Mouse (Mus musculus) heart, postnatal 25 days (tissue): ENCODE results near the gene Dhdh. TPM values are rescaled to one million over a fixed set of nuclear protein-coding genes. Genes with fewer than 3 reads are reported as not detected.

Source experiments
- microRNA-seq: library from miRNA; unstranded; fragments of <30 nt; microRNA quantifications from one replicate; pipeline ENCODE4 v1.2.0, GENCODE M21; 2022
- total RNA-seq, 2 experiments: library from RNA; stranded (reverse); gene quantifications; 2 replicates each; pipeline ENCODE4 v1.2.3; 2021

Dhdh gene
- total RNA-seq, 2 experiments from 2014 or later, result 5.9 to 6.7 TPM

Small RNA genes lying within 50 kb of the gene (microRNA-seq; reads per million reads assigned to microRNA genes)
- gene Gm22133, result not detected

Other genes with a start within 250 kb of the Dhdh start
- 1 to 10 TPM; 2.9 to 3.2 TPM for gene Cd37, start 249.7 kb downstream of the Dhdh start, total RNA-seq
- gene Slc6a16, start 247.7 kb downstream of the Dhdh start, total RNA-seq, result not detected
- not detected for gene Slc6a21, start 211.3 kb downstream of the Dhdh start, total RNA-seq
- 10 to 100 TPM; 23.5 to 25.0 TPM for gene Trpm4, start 155.0 kb downstream of the Dhdh start, total RNA-seq
- gene Hrc, start 153.5 kb downstream of the Dhdh start, total RNA-seq, result 100 to 1,000 TPM; 773 to 825 TPM
- under 1 TPM; 0.18 to 0.25 TPM for gene Ppfia3, start 121.8 kb downstream of the Dhdh start, total RNA-seq
- gene Lin7b, start 118.2 kb downstream of the Dhdh start, total RNA-seq, result 1 to 10 TPM; 1.8 to 2.0 TPM
- gene Snrnp70, start 93.1 kb downstream of the Dhdh start, total RNA-seq, result 100 to 1,000 TPM; 110 to 111 TPM
- 1 to 10 TPM; 3.2 to 3.7 TPM for gene Kcna7, start 83.2 kb downstream of the Dhdh start, total RNA-seq
- under 1 TPM; 0.14 to 0.39 TPM for gene Ntf5, start 75.1 kb downstream of the Dhdh start, total RNA-seq
- not detected for gene Lhb, start 68.0 kb downstream of the Dhdh start, total RNA-seq
- gene Gys1, start 54.0 kb downstream of the Dhdh start, total RNA-seq, result 10 to 100 TPM; 93.1 to 98.1 TPM
- gene Ruvbl2, start 50.7 kb downstream of the Dhdh start, total RNA-seq, result 10 to 100 TPM; 28.5 to 29.3 TPM
- gene Ftl1, start 28.9 kb downstream of the Dhdh start, total RNA-seq, result 100 to 1,000 TPM; 210 to 232 TPM
- 10 to 100 TPM; 24.7 to 26.7 TPM for gene Bax, start 21.9 kb downstream of the Dhdh start, total RNA-seq
- gene Tulp2, start 6.9 kb downstream of the Dhdh start, total RNA-seq, result not detected
- 1 to 10 TPM; 4.0 to 5.1 TPM for gene Gm45808, start 2.0 kb downstream of the Dhdh start, total RNA-seq
- 100 to 1,000 TPM; 126 to 129 TPM for gene Nucb1, start 21.6 kb upstream of the Dhdh start, total RNA-seq
- 10 to 100 TPM; 22.7 to 23.9 TPM for gene Ppp1r15a, start 37.5 kb upstream of the Dhdh start, total RNA-seq
- 1 to 10 TPM; 2.2 to 4.7 TPM for gene Plekha4, start 37.5 kb upstream of the Dhdh start, total RNA-seq
- under 1 TPM; 0.18 to 0.59 TPM for gene Hsd17b14, start 66.1 kb upstream of the Dhdh start, total RNA-seq
- gene Bcat2, start 81.3 kb upstream of the Dhdh start, total RNA-seq, result 100 to 1,000 TPM; 188 to 200 TPM
- not detected for gene Fgf21, start 126.7 kb upstream of the Dhdh start, total RNA-seq
- not detected for gene Fut1, start 128.5 kb upstream of the Dhdh start, total RNA-seq
- under 1 TPM; 0.21 to 0.39 TPM for gene Izumo1, start 133.0 kb upstream of the Dhdh start, total RNA-seq
- gene Rasip1, start 138.7 kb upstream of the Dhdh start, total RNA-seq, result 10 to 100 TPM; 26.3 to 33.6 TPM
- 1 to 10 TPM; 6.0 to 8.4 TPM for gene Mamstr, start 151.2 kb upstream of the Dhdh start, total RNA-seq
- under 1 TPM; 0.47 to 0.78 TPM for gene Fut2, start 177.6 kb upstream of the Dhdh start, total RNA-seq
- under 1 TPM; 0.14 to 0.29 TPM for gene Ntn5, start 195.2 kb upstream of the Dhdh start, total RNA-seq
- gene Sec1, start 205.6 kb upstream of the Dhdh start, total RNA-seq, result under 1 TPM in 1 of 2 experiments, not detected in 1; 0.16 TPM
- gene Car11, start 211.0 kb upstream of the Dhdh start, total RNA-seq, result 1 to 10 TPM; 2.5 to 3.8 TPM
- gene Dbp, start 216.3 kb upstream of the Dhdh start, total RNA-seq, result 100 to 1,000 TPM in 1 of 2 experiments, 10 to 100 TPM in 1; 13.6 to 153 TPM
- gene Rpl18, start 226.7 kb upstream of the Dhdh start, total RNA-seq, result 100 to 1,000 TPM; 507 to 553 TPM
- 10 to 100 TPM; 15.8 to 16.7 TPM for gene Sphk2, start 229.2 kb upstream of the Dhdh start, total RNA-seq
- under 1 TPM; 0.20 to 0.34 TPM for gene Fam83e, start 232.4 kb upstream of the Dhdh start, total RNA-seq
- gene Spaca4, start 237.0 kb upstream of the Dhdh start, total RNA-seq, result not detected